Mouse (Mus musculus): ENCODE data around the gene Rrp1b. TPM values are rescaled to one million over a fixed set of nuclear protein-coding genes. Genes with fewer than 3 reads are reported as not detected.

Rrp1b gene
- polyA plus RNA-seq, 1 experiment: 2.1 TPM

- no peaks in the 10 kb centered on the region for H3K27me3 ChIP-seq (ENCODE audit: control insufficient read depth)
- no peaks in the 10 kb centered on the region for H3K9me3 ChIP-seq (ENCODE audit: control insufficient read depth, low read length)
- peaks cover 8% of the 10 kb centered on the region for H3K4me1 ChIP-seq (ENCODE audit: control insufficient read depth)
- TF ChIP-seq GATA1 (IDR thresholded peaks at IDR 0.05; ENCODE audit: low read length) (no peak), TAL1 (IDR thresholded peaks at IDR 0.05; ENCODE audit: low read length) (no peak)
- H3K36me3 ChIP-seq (ENCODE audit: control insufficient read depth): peaks cover 63% of the 10 kb centered on the region
- no peak overlapping the region for H3K4me3 ChIP-seq (replicated peaks)
These were observed 10.6 kb downstream of the Rrp1b start for GRCm38 (mm10) chr17:32046541-32046940.

GRCm38 (mm10) chr17:32048351-32048750, 12.5 kb downstream of the Rrp1b start:
- TF ChIP-seq TAL1 (IDR thresholded peaks at IDR 0.05; ENCODE audit: low read length) (no peak), GATA1 (IDR thresholded peaks at IDR 0.05; ENCODE audit: low read length) (no peak)
- peaks cover 78% of the 10 kb centered on the region for H3K36me3 ChIP-seq (ENCODE audit: control insufficient read depth)
- peaks cover 5% of the 10 kb centered on the region; the same call in 1 of the 2 replicates for H3K4me1 ChIP-seq (ENCODE audit: control insufficient read depth)
- H3K27me3 ChIP-seq (ENCODE audit: control insufficient read depth): no peaks in the 10 kb centered on the region
- no peaks in the 10 kb centered on the region for H3K9me3 ChIP-seq (ENCODE audit: control insufficient read depth, low read length)
- H3K4me3 ChIP-seq (replicated peaks): no peak overlapping the region

DNA sequence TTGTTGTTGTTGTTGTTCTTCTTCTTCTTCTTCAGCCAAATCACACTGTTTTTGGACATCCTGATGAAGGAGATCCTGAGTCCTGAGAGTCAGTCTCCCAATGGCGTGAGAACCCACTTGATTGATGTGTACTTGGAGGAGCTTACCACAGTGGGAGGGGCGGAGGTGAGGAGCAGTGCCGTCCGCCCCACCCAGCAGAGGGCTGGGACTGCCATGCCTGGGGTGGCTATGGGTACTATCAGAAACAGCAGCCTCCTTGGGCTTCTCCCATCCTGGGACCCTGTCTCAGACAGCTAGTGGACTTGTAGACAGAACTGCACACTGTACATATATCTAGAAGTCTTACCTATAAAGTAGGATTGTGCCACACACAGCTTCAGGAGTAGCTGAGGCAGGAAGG, 14.0 kb downstream of the Rrp1b start:
- H3K9me3 ChIP-seq (ENCODE audit: control insufficient read depth, low read length): no peaks in the 10 kb centered on the region
- peaks cover 5% of the 10 kb centered on the region; the same call in 1 of the 2 replicates for H3K4me1 ChIP-seq (ENCODE audit: control insufficient read depth)
- H3K36me3 ChIP-seq (ENCODE audit: control insufficient read depth): peaks cover 90% of the 10 kb centered on the region
- TF ChIP-seq TAL1 (IDR thresholded peaks at IDR 0.05; ENCODE audit: low read length) (no peak), GATA1 (IDR thresholded peaks at IDR 0.05; ENCODE audit: low read length) (no peak)
- H3K27me3 ChIP-seq (ENCODE audit: control insufficient read depth): no peaks in the 10 kb centered on the region
- no peak overlapping the region for H3K4me3 ChIP-seq (replicated peaks)

GRCm38 (mm10) chr17:32050609-32051008, 14.7 kb downstream of the Rrp1b start:
- no peaks in the 10 kb centered on the region for H3K27me3 ChIP-seq (ENCODE audit: control insufficient read depth)
- peaks cover 95% of the 10 kb centered on the region for H3K36me3 ChIP-seq (ENCODE audit: control insufficient read depth)
- H3K9me3 ChIP-seq (ENCODE audit: control insufficient read depth, low read length): no peaks in the 10 kb centered on the region
- no peak for TF ChIP-seq TAL1 (IDR thresholded peaks at IDR 0.05; ENCODE audit: low read length)
- TF ChIP-seq GATA1 (IDR thresholded peaks at IDR 0.05; ENCODE audit: low read length): no peak
- peaks cover 4% of the 10 kb centered on the region; the same call in 1 of the 2 replicates for H3K4me1 ChIP-seq (ENCODE audit: control insufficient read depth)
- H3K4me3 ChIP-seq (replicated peaks): no peak overlapping the region

DNA sequence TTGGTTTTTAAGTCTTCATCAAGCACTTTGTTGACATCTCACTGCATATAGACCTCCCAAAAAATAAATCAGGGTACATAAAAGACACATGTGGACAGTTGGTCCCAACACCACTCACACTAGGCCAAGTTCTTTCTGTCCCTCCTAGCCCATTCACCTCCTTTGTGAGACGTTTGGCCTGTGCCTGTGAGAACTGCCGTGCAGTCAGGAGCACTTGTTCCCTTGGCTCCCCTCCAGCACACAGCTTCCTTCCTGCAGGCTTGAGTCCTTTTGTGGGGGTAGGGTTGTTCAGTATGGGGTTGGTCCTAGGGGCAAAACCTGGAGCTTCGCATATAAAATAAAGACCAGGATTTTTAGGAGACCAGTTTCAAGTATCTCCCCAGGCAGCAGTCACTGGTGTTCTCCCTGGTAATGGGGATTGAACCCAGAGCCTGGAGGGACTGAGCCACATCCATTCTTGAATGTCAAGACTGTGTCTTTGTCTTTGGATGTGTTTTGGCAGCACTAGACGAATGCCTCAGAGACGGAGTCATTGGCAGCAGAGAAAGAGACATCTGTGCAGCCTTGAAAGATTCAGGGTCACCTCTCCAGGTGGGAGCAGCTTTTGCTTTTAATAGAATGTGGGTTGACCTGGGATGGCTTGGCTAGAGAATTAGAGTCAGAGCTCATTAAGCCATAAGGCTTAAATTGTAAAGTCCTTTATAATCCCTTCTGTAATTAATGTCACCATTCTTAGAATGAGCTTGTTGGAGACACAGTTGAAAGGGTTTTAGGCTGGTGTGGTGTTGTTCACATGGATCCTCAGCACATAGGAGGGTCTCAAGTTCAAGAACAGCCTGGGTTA, 16.6 kb downstream of the Rrp1b start:
- peaks cover 96% of the 10 kb centered on the region for H3K36me3 ChIP-seq (ENCODE audit: control insufficient read depth)
- H3K4me3 ChIP-seq (replicated peaks): no peak overlapping the region

DNA sequence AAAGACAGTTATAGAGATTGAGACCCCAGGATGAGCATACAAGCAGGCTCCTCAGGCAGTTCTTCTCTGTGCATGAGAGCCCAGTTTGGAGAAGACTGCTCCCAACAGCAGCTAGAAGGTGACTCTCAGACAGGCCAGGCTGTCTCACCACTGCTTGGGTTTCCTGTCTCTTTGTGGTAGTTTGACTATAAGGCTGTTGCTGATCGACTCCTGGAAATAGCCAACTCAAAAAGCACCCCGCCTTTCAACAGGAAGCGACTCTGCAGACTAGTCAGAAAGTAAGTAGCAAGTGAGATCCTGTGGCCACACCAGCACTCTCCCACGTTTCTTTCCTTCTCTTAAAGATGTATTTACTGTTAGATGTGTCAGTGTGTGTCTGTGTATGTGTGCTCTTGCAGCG, 17.8 kb downstream of the Rrp1b start:
- H3K4me1 ChIP-seq (ENCODE audit: control insufficient read depth): peaks cover 4% of the 10 kb centered on the region; the same call in 1 of the 2 replicates
- H3K9me3 ChIP-seq (ENCODE audit: control insufficient read depth, low read length): no peaks in the 10 kb centered on the region
- no peak overlapping the region for H3K4me3 ChIP-seq (replicated peaks)
- H3K27me3 ChIP-seq (ENCODE audit: control insufficient read depth): no peaks in the 10 kb centered on the region
- peaks cover 97% of the 10 kb centered on the region for H3K36me3 ChIP-seq (ENCODE audit: control insufficient read depth)
- no peak for TF ChIP-seq GATA1 (IDR thresholded peaks at IDR 0.05; ENCODE audit: low read length)
- no peak for TF ChIP-seq TAL1 (IDR thresholded peaks at IDR 0.05; ENCODE audit: low read length)

More for the DNA sequence above, 16.6 kb downstream of the Rrp1b start:
- H3K9me3 ChIP-seq (ENCODE audit: control insufficient read depth, low read length): no peaks in the 10 kb centered on the region
- peaks cover 4% of the 10 kb centered on the region; the same call in 1 of the 2 replicates for H3K4me1 ChIP-seq (ENCODE audit: control insufficient read depth)
- no peaks in the 10 kb centered on the region for H3K27me3 ChIP-seq (ENCODE audit: control insufficient read depth)
- TF ChIP-seq TAL1 (IDR thresholded peaks at IDR 0.05; ENCODE audit: low read length) (no peak), GATA1 (IDR thresholded peaks at IDR 0.05; ENCODE audit: low read length) (no peak)

DNA sequence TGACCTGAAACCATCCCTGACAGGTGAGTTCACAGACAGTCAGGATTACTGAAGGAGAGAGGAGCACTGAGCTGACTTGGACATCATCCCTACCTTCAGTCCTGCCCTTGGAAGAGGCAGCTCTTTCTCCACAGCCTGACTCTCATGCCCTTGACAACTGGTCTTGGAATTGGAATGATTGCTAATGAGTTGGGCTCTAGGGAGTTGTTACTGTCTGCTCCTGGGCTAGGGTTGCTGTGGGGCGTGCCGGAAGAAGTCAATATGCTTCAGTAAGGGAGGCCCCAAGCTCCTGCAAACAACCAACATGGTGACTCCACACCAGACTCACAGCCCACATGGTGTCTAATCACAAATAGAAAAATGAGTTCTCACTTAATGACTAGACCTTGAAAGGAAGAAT, 21.9 kb downstream of the Rrp1b start:
- no peaks in the 10 kb centered on the region for H3K9me3 ChIP-seq (ENCODE audit: control insufficient read depth, low read length)
- H3K36me3 ChIP-seq (ENCODE audit: control insufficient read depth): peaks cover 92% of the 10 kb centered on the region
- TF ChIP-seq TAL1 (IDR thresholded peaks at IDR 0.05; ENCODE audit: low read length) (no peak), GATA1 (IDR thresholded peaks at IDR 0.05; ENCODE audit: low read length) (no peak)
- H3K27me3 ChIP-seq (ENCODE audit: control insufficient read depth): no peaks in the 10 kb centered on the region
- H3K4me3 ChIP-seq (replicated peaks): no peak overlapping the region
- H3K4me1 ChIP-seq (ENCODE audit: control insufficient read depth): no peaks in the 10 kb centered on the region

DNA sequence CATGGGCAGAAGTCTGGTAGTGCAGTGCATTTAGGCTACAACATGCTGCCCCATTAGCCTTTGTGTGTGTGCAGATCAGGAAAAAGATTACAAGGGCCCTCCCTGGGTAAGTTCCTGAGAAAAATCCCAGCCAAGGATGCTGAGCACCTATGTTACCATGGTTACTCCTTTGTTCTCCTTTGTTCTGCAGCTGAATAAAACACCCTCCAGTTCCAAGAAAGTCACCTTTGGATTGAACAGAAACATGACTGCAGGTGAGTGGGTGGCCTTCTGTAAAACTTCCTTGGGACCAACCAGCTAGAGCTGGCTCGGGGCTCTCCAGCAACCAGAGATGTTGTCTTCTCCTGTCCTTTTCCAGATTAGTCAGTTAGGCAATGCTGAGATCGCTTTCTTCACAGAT, 23.2 kb downstream of the Rrp1b start:
- Histone ChIP-seq H3K27me3 (ENCODE audit: control insufficient read depth) (no peaks in the 10 kb centered on the region), H3K4me1 (ENCODE audit: control insufficient read depth) (no peaks in the 10 kb centered on the region), H3K9me3 (ENCODE audit: control insufficient read depth, low read length) (no peaks in the 10 kb centered on the region), H3K36me3 (ENCODE audit: control insufficient read depth) (peaks cover 80% of the 10 kb centered on the region), H3K4me3 (replicated peaks) (no peak overlapping the region)
- TF ChIP-seq GATA1 (IDR thresholded peaks at IDR 0.05; ENCODE audit: low read length) (no peak), TAL1 (IDR thresholded peaks at IDR 0.05; ENCODE audit: low read length) (no peak)

DNA sequence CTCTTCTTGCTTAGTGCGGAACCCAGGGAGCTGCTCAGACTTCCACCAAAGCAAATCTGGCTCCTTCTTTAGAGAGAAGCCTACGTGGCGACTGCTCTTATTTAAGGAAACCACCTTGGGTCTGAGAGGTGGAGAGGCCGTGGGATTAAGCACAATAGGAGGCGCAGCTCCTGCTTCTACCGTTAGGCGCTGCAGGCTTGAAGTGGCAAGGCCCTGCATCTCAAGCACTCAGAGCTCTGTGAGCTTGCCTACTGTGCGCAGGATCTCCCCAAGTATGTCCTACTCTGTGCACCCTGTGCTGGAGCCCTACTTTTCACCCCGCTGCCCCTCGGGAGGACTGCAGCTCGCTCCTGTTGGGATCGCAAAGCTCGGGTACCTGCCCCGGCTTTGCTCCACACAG, 25.3 kb downstream of the Rrp1b start:
- no peak overlapping the region for H3K4me3 ChIP-seq (replicated peaks)
- no peaks in the 10 kb centered on the region for H3K27me3 ChIP-seq (ENCODE audit: control insufficient read depth)
- peaks cover 2% of the 10 kb centered on the region; the same call in 1 of the 2 replicates for H3K4me1 ChIP-seq (ENCODE audit: control insufficient read depth)
- peaks cover 59% of the 10 kb centered on the region for H3K36me3 ChIP-seq (ENCODE audit: control insufficient read depth)
- H3K9me3 ChIP-seq (ENCODE audit: control insufficient read depth, low read length): no peaks in the 10 kb centered on the region
- TF ChIP-seq GATA1 (IDR thresholded peaks at IDR 0.05; ENCODE audit: low read length): no peak
- no peak for TF ChIP-seq TAL1 (IDR thresholded peaks at IDR 0.05; ENCODE audit: low read length)

All from erythroblast, embryonic 14.5 days (primary cell).